Mouse (Mus musculus) MEL (cell line): ENCODE data around the gene Col4a4. TPM values are rescaled to one million over a fixed set of nuclear protein-coding genes. Genes with fewer than 3 reads are reported as not detected.

Experiments
- DNase-seq: peaks from one replicate; pipeline ENCODE4 v3.0.0; 2011; ENCODE audit warnings: low read depth, low spot score
- H3K27ac ChIP-seq: 2 replicates; pipeline ENCODE4 v1.5.1; 2012; ENCODE audit warnings: low read depth, mild to moderate bottlenecking, control low read depth, low read length, moderate library complexity; ENCODE audit not compliant: control insufficient read depth
- H3K27me3 ChIP-seq, 2 experiments: fragments of 150-350 bp in 1 of 2; sonication (generic) in 1 of 2; 2 replicates each; pipeline ENCODE4 v1.6.1; 2012; ENCODE audit warnings: low read length in 2 of 2, mild to moderate bottlenecking in 2 of 2, improper control_type of control experiment in 1 of 2, moderate library complexity in 1 of 2; ENCODE audit not compliant: insufficient read depth in 2 of 2, control insufficient read depth in 1 of 2
- H3K36me3 ChIP-seq, 2 experiments: 2 replicates each; pipeline ENCODE4 v1.6.1; 2012 to 2014; ENCODE audit warnings: low read length in 2 of 2, improper control_type of control experiment in 1 of 2, inconsistent platforms in 1 of 2, mild to moderate bottlenecking in 1 of 2; ENCODE audit not compliant: insufficient read depth in 2 of 2, control insufficient read depth in 1 of 2
- H3K4me1 ChIP-seq, 2 experiments: fragments of 150-350 bp in 1 of 2; sonication (generic) in 1 of 2; 2 replicates each; pipeline ENCODE4 v1.6.1; 2012; ENCODE audit warnings: low read length in 2 of 2, improper control_type of control experiment in 1 of 2, mild to moderate bottlenecking in 1 of 2; ENCODE audit not compliant: insufficient read depth in 2 of 2, control insufficient read depth in 1 of 2
- H3K4me3 ChIP-seq, 2 experiments: fragments of 150-350 bp in 1 of 2; sonication (generic) in 1 of 2; 2 replicates each; pipeline ENCODE4 v1.5.1; 2012; ENCODE audit warnings: low read depth in 2 of 2, low read length in 2 of 2, mild to moderate bottlenecking in 2 of 2, moderate library complexity in 2 of 2, control low read depth in 1 of 2, improper control_type of control experiment in 1 of 2; ENCODE audit not compliant: control insufficient read depth in 1 of 2, insufficient read depth in 1 of 2
- H3K79me2 ChIP-seq: 2 replicates; pipeline ENCODE4 v1.6.1; 2012; ENCODE audit warnings: mild to moderate bottlenecking, low read length, moderate library complexity; ENCODE audit not compliant: control insufficient read depth, poor library complexity, insufficient read depth
- H3K9ac ChIP-seq: 2 replicates; pipeline ENCODE4 v1.6.1; 2012; ENCODE audit warnings: low read depth, mild to moderate bottlenecking, control low read depth, low read length, moderate library complexity; ENCODE audit not compliant: control insufficient read depth, poor library complexity, severe bottlenecking
- H3K9me3 ChIP-seq: fragments of 150-350 bp; sonication (generic); replicated peaks from 2 replicates; pipeline ENCODE4 v1.6.1; 2012; ENCODE audit warnings: mild to moderate bottlenecking, low read length, improper control_type of control experiment, moderate library complexity; ENCODE audit not compliant: insufficient read depth
- CHD2 ChIP-seq: IDR thresholded peaks from 2 replicates; pipeline ENCODE4 v1.6.1; 2011; ENCODE audit warnings: low read length, improper control_type of control experiment
- E2F4 ChIP-seq: IDR thresholded peaks from 2 replicates; pipeline ENCODE4 v1.6.1; 2011; ENCODE audit warnings: low read depth, low read length, improper control_type of control experiment, borderline replicate concordance
- ELF1 ChIP-seq: IDR thresholded peaks from 2 replicates; pipeline ENCODE4 v1.6.1; 2014; ENCODE audit warnings: low read depth, mild to moderate bottlenecking, inconsistent platforms, low read length, improper control_type of control experiment, moderate library complexity
- ETS1 ChIP-seq: IDR thresholded peaks from 2 replicates; pipeline ENCODE4 v1.6.1; 2012; ENCODE audit warnings: low read depth, mild to moderate bottlenecking, inconsistent platforms, low read length, improper control_type of control experiment, moderate library complexity
- HCFC1 ChIP-seq: IDR thresholded peaks from 2 replicates; pipeline ENCODE4 v1.6.1; 2012; ENCODE audit warnings: low read depth, mild to moderate bottlenecking, inconsistent platforms, low read length, improper control_type of control experiment, moderate library complexity
- JUND ChIP-seq: IDR thresholded peaks from 2 replicates; pipeline ENCODE4 v1.6.1; 2011; ENCODE audit warnings: low read depth, mild to moderate bottlenecking, improper control_type of control experiment, low read length
- KAT2A ChIP-seq: conservative IDR thresholded peaks from 2 replicates; pipeline ENCODE4 v1.6.1; 2012; ENCODE audit warnings: low read depth, low read length, improper control_type of control experiment, inconsistent platforms
- MAX ChIP-seq: IDR thresholded peaks from 2 replicates; pipeline ENCODE4 v1.6.1; 2011; ENCODE audit warnings: low read length, improper control_type of control experiment
- MEF2A ChIP-seq: IDR thresholded peaks from 2 replicates; pipeline ENCODE4 v1.6.1; 2014; ENCODE audit warnings: low read depth, mild to moderate bottlenecking, inconsistent platforms, low read length, improper control_type of control experiment; ENCODE audit not compliant: poor library complexity, insufficient replicate concordance, severe bottlenecking; ENCODE audit errors: extremely low read depth
- NELFE ChIP-seq: IDR thresholded peaks from 2 replicates; pipeline ENCODE4 v1.6.1; 2011; ENCODE audit warnings: low read depth, low read length, improper control_type of control experiment
- NRF1 ChIP-seq: IDR thresholded peaks from 2 replicates; pipeline ENCODE4 v1.6.1; 2014; ENCODE audit warnings: low read depth, mild to moderate bottlenecking, inconsistent platforms, low read length, improper control_type of control experiment, moderate library complexity; ENCODE audit not compliant: poor library complexity, insufficient read depth, severe bottlenecking
- SIN3A ChIP-seq: IDR thresholded peaks from 2 replicates; pipeline ENCODE4 v1.6.1; 2012; ENCODE audit warnings: low read length, improper control_type of control experiment, inconsistent platforms
- TAL1 ChIP-seq: IDR thresholded peaks from 2 replicates; pipeline ENCODE4 v1.6.1; 2012; ENCODE audit warnings: mild to moderate bottlenecking, inconsistent platforms, low read length, moderate library complexity, mixed read lengths
- TCF12 ChIP-seq: IDR thresholded peaks from 2 replicates; pipeline ENCODE4 v1.6.1; 2014; ENCODE audit warnings: low read depth, mild to moderate bottlenecking, inconsistent platforms, low read length, improper control_type of control experiment, moderate library complexity
- UBTF ChIP-seq: IDR thresholded peaks from 2 replicates; pipeline ENCODE4 v1.6.1; 2012; ENCODE audit warnings: low read depth, mild to moderate bottlenecking, inconsistent platforms, low read length, improper control_type of control experiment, moderate library complexity, borderline replicate concordance; ENCODE audit not compliant: insufficient read depth
- USF2 ChIP-seq, 2 experiments: IDR thresholded peaks; 2 replicates each; pipeline ENCODE4 v1.6.1; 2011 to 2012; ENCODE audit warnings: improper control_type of control experiment in 2 of 2, low read length in 2 of 2, borderline replicate concordance in 1 of 2, inconsistent platforms in 1 of 2, low read depth in 1 of 2, mild to moderate bottlenecking in 1 of 2; ENCODE audit not compliant: insufficient read depth in 1 of 2
- ZC3H11A ChIP-seq: IDR thresholded peaks from 2 replicates; pipeline ENCODE4 v1.6.1; 2012; ENCODE audit warnings: low read depth, mild to moderate bottlenecking, inconsistent platforms, low read length, improper control_type of control experiment
- ZKSCAN1 ChIP-seq: IDR thresholded peaks from 2 replicates; pipeline ENCODE4 v1.6.1; 2012; ENCODE audit warnings: low read depth, mild to moderate bottlenecking, inconsistent platforms, low read length, improper control_type of control experiment, moderate library complexity
- ZNF384 ChIP-seq: IDR thresholded peaks from 2 replicates; pipeline ENCODE4 v1.6.1; 2012; ENCODE audit warnings: low read depth, mild to moderate bottlenecking, inconsistent platforms, low read length, improper control_type of control experiment
- polyA plus RNA-seq, 2 experiments: library from polyadenylated mRNA; stranded (reverse) in 1 of 2; unstranded in 1 of 2; fragments of >175 nt in 1 of 2; fragments of >200 nt in 1 of 2; gene quantifications; 2 replicates each; pipeline versions ENCODE4 v1.2.1 to v1.2.4; 2012; ENCODE audit warnings: low replicate concordance in 2 of 2, low read depth in 1 of 2; ENCODE audit not compliant: insufficient read length in 2 of 2, insufficient read depth in 1 of 2, missing spikeins in 1 of 2
- total RNA-seq: library from RNA; depleted of rRNA; stranded (reverse); fragments of 300-350 nt; gene quantifications from 2 replicates; pipeline ENCODE4 v1.2.3, GENCODE M21; 2012

The Col4a4 gene
- total and polyA plus RNA-seq, 3 experiments: 0.03 TPM; not detected in 2

- H3K4me1 ChIP-seq: no peaks in the 10 kb centered on the region
- no peaks in the 10 kb centered on the region for H3K36me3 ChIP-seq
- no peaks in the 10 kb centered on the region for H3K27me3 ChIP-seq
- H3K9ac ChIP-seq: no peak overlapping the region
- no peak overlapping the region for H3K27ac ChIP-seq
- DNase-seq: no peak
- TF ChIP-seq CHD2: no peak
- TF ChIP-seq NRF1: no peak
- no peak for TF ChIP-seq TAL1
- TF ChIP-seq UBTF: no peak
- TF ChIP-seq TCF12: no peak
- TF ChIP-seq ZC3H11A: no peak
- no peak for TF ChIP-seq KAT2A
- no peak for TF ChIP-seq JUND
- no peaks in the 10 kb centered on the region for H3K79me2 ChIP-seq
- no peaks in the 10 kb centered on the region for H3K9me3 ChIP-seq
- no peak overlapping the region for H3K4me3 ChIP-seq
Measured at GRCm38 (mm10) chr1:82459926-82460325, 126.7 kb downstream of the Col4a4 start.

DNA sequence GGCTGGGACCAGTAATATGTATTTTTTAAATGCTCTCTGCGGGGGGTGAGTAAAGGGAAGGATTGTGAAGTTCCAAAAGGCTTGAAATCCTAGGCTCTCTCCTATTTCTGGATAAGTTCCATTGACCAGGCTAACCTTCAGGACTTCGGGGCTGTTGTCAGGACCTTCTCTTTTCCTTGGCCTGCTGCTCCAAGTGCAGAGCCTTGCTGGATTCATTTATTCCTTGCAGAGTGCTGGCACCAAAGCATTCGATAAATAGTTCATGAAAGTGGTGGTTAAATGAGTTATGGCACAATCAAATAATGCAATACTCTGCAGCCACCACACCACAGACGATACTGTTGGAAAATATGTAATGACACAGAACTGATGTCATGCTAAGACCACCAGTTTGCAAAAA is 127.3 kb downstream of the Col4a4 start:
- Histone ChIP-seq H3K27me3 (no peaks in the 10 kb centered on the region), H3K36me3 (no peaks in the 10 kb centered on the region), H3K9ac (no peak overlapping the region), H3K4me1 (no peaks in the 10 kb centered on the region), H3K79me2 (no peaks in the 10 kb centered on the region), H3K9me3 (no peaks in the 10 kb centered on the region), H3K27ac (no peak overlapping the region), H3K4me3 (no peak overlapping the region)
- TF ChIP-seq ELF1: no peak
- TF ChIP-seq UBTF: no peak
- TF ChIP-seq MAX: no peak
- TF ChIP-seq ZNF384: no peak
- no peak for TF ChIP-seq MEF2A
- TF ChIP-seq NRF1: no peak
- TF ChIP-seq USF2 (IDR thresholded peaks at IDR 0.05; ENCODE audit: borderline replicate concordance in 1 of 2, insufficient read depth in 1 of 2, low read depth in 1 of 2, low read length in 2 of 2): no peak
- TF ChIP-seq SIN3A: no peak
- no peak for TF ChIP-seq NELFE
- TF ChIP-seq ETS1: no peak
- no peak for TF ChIP-seq ZKSCAN1
- no peak for TF ChIP-seq E2F4
- no peak for TF ChIP-seq HCFC1
- no peak for DNase-seq
